In the genomic region with DNA sequence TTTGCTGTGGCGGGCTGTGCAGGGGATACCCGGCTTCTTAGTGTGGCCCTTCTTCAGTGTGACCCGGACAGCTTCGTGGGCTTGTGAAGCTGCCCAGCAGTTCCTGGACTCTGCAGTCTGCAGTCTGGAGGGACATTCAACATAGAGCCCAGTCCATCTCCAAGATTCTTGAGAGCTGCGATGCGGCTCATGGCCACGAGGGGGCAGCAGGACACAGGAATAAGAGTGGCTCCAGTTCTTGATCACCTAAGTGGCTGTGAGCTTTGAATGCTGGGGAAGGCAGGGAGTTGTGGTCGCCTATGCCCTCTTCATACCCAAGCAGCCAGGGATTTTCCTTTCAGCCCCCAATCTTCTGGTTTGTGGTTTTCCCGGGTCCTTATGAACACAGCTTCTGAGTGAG, we compare ENCODE assay signal across 7 mouse cellular contexts. TPM values are rescaled to one million over a fixed set of nuclear protein-coding genes. Genes with fewer than 3 reads are reported as not detected.
DNase-seq lines count a peak whose midpoint lies in the region; ATAC-seq lines count a peak whose summit lies in the region.

No protein-coding gene starts in this region.

- H3K27ac ChIP-seq in forebrain, embryonic 16.5 days (ENCODE audit: low read length): no peak overlapping the region
- H3K27ac ChIP-seq in hindbrain, embryonic 11.5 days (ENCODE audit: low read depth, low read length): no peak overlapping the region

- H3K4me3 ChIP-seq in forebrain, embryonic 16.5 days (replicated peaks; ENCODE audit: low read length): no peak overlapping the region
- no peak overlapping the region for H3K4me3 ChIP-seq in hindbrain, embryonic 11.5 days (ENCODE audit: low read depth, low read length)

- no peaks in the 10 kb centered on the region for H3K4me1 ChIP-seq in forebrain, embryonic 16.5 days (replicated peaks; ENCODE audit: control insufficient read depth, insufficient read depth, low read length)
- no peaks in the 10 kb centered on the region for H3K4me1 ChIP-seq in hindbrain, embryonic 11.5 days (replicated peaks; ENCODE audit: control insufficient read depth, insufficient read depth, low read length)

- H3K9me3 ChIP-seq in forebrain, embryonic 16.5 days (ENCODE audit: control insufficient read depth, low read length): no peaks in the 10 kb centered on the region
- H3K9me3 ChIP-seq in hindbrain, embryonic 11.5 days (ENCODE audit: control insufficient read depth, low read length): no peaks in the 10 kb centered on the region

- no peak overlapping the region for H3K4me2 ChIP-seq in forebrain, embryonic 16.5 days (ENCODE audit: low read length)
- H3K4me2 ChIP-seq in hindbrain, embryonic 11.5 days (replicated peaks; ENCODE audit: low read depth, low read length): no peak overlapping the region

- peak; percentile 93 for DNase-seq in NIH3T3 (ENCODE audit: low read depth)
- DNase-seq in cerebellum, adult 11-12 months: peak; percentile 65
- DNase-seq in hindbrain, embryonic 11.5 days (ENCODE audit: low spot score): peak; percentile 93
- peak; percentile 73 to 83 for DNase-seq in layer of hippocampus, postnatal 14 days (ENCODE audit: low spot score in 2 of 2)
- peak; percentile 84 for DNase-seq in lung, postnatal 25 days (ENCODE audit: low spot score)
- peak; percentile 77 to 81 for DNase-seq in right cerebral cortex, adult 2 months (ENCODE audit: low spot score in 2 of 2)

- peak; percentile 81 for ATAC-seq in forebrain, embryonic 16.5 days
- ATAC-seq in hindbrain, embryonic 11.5 days (ENCODE audit: low FRiP score): peak; percentile 56

- H3K36me3 ChIP-seq in forebrain, embryonic 16.5 days (ENCODE audit: control insufficient read depth, insufficient read depth): peaks cover 3% of the 10 kb centered on the region; the same call in 1 of the 2 replicates
- H3K36me3 ChIP-seq in hindbrain, embryonic 11.5 days (ENCODE audit: control insufficient read depth, insufficient read depth, low read length): no peaks in the 10 kb centered on the region

- no peak overlapping the region for H3K9ac ChIP-seq in forebrain, embryonic 16.5 days (replicated peaks; ENCODE audit: low read depth, low read length)
- H3K9ac ChIP-seq in hindbrain, embryonic 11.5 days (ENCODE audit: low read depth, low read length): no peak overlapping the region

- H3K27me3 ChIP-seq in forebrain, embryonic 16.5 days (replicated peaks; ENCODE audit: control insufficient read depth, insufficient read depth, low read length): no peaks in the 10 kb centered on the region
- H3K27me3 ChIP-seq in hindbrain, embryonic 11.5 days (ENCODE audit: control insufficient read depth, insufficient read depth, low read length): no peaks in the 10 kb centered on the region

- 3% methylated on average over 9 of the region's 9 CpGs for WGBS in forebrain, embryonic 16.5 days
- 2% methylated on average over 9 of the region's 9 CpGs for WGBS in hindbrain, embryonic 11.5 days

RNA-seq across cellular contexts. Expression of a gene that starts 12.7 kb away (rescaled TPM):
- polyA plus RNA-seq in forebrain, embryonic 16.5 days (2015; fragmentation: Nextera tagmentation; extraction: Ambion mirVana): 811 and 837 TPM in 2 replicates
- polyA plus RNA-seq in hindbrain, embryonic 11.5 days (2014; fragmentation: Nextera tagmentation; extraction: Ambion mirVana): 1,221 and 1,241 TPM in 2 replicates
- 100 to 1,000 TPM; 356 to 380 TPM for total RNA-seq in layer of hippocampus, postnatal 14 days (2021)

RNA-seq across cellular contexts. Expression of a gene that starts 12.9 kb away (rescaled TPM):
- 79.5 and 81.0 TPM in 2 replicates for polyA plus RNA-seq in forebrain, embryonic 16.5 days (2015; fragmentation: Nextera tagmentation; extraction: Ambion mirVana)
- 38.2 and 39.4 TPM in 2 replicates for polyA plus RNA-seq in hindbrain, embryonic 11.5 days (2014; fragmentation: Nextera tagmentation; extraction: Ambion mirVana)
- 10 to 100 TPM; 78.5 to 84.4 TPM for total RNA-seq in layer of hippocampus, postnatal 14 days (2021)

RNA-seq across cellular contexts. Expression of a gene that starts 17.2 kb away (rescaled TPM):
- 10.0 and 13.2 TPM in 2 replicates for polyA plus RNA-seq in forebrain, embryonic 16.5 days (2015; fragmentation: Nextera tagmentation; extraction: Ambion mirVana)
- 4.8 and 5.3 TPM in 2 replicates for polyA plus RNA-seq in hindbrain, embryonic 11.5 days (2014; fragmentation: Nextera tagmentation; extraction: Ambion mirVana)
- total RNA-seq in layer of hippocampus, postnatal 14 days (2021): 1 to 10 TPM; 5.4 to 6.8 TPM

RNA-seq across cellular contexts. Expression of a gene that starts 28.0 kb away (rescaled TPM):
- polyA plus RNA-seq in forebrain, embryonic 16.5 days (2015; fragmentation: Nextera tagmentation; extraction: Ambion mirVana): 26.1 and 29.4 TPM in 2 replicates
- 26.8 and 29.4 TPM in 2 replicates for polyA plus RNA-seq in hindbrain, embryonic 11.5 days (2014; fragmentation: Nextera tagmentation; extraction: Ambion mirVana)
- 10 to 100 TPM; 17.5 to 18.5 TPM for total RNA-seq in layer of hippocampus, postnatal 14 days (2021)

RNA-seq across cellular contexts. Expression of a gene that starts 28.3 kb away (rescaled TPM):
- polyA plus RNA-seq in forebrain, embryonic 16.5 days (2015; fragmentation: Nextera tagmentation; extraction: Ambion mirVana): 182 and 196 TPM in 2 replicates
- 201 and 205 TPM in 2 replicates for polyA plus RNA-seq in hindbrain, embryonic 11.5 days (2014; fragmentation: Nextera tagmentation; extraction: Ambion mirVana)
- 10 to 100 TPM; 89.3 to 93.4 TPM for total RNA-seq in layer of hippocampus, postnatal 14 days (2021)
